Mouse (Mus musculus) olfactory bulb, adult 2 months (tissue): ENCODE results near the gene Ada.

Source experiments
- CTCF ChIP-seq: fragments of 200-500 bp; IDR thresholded peaks from 2 replicates; pipeline ENCODE4 v1.5.1; 2012; ENCODE audit warnings: low read depth, mild to moderate bottlenecking, low read length, moderate library complexity; ENCODE audit not compliant: insufficient read depth
- POLR2A ChIP-seq: fragments of 200-500 bp; IDR thresholded peaks from 2 replicates; pipeline ENCODE4 v1.6.1; 2012; ENCODE audit warnings: mild to moderate bottlenecking, low read depth, low read length, moderate library complexity; ENCODE audit not compliant: insufficient read depth

- TF ChIP-seq CTCF (no peak), POLR2A (no peak)
Measured at GRCm38 (mm10) chr2:163690409-163691304, 59.4 kb downstream of the Ada start.
